30 mouse cellular contexts compared by ENCODE assay signal in genomic region chr6:144459486-144459885, GRCm38 (mm10).
DNase-seq lines count a peak whose midpoint lies in the region; ATAC-seq and TF ChIP-seq lines count a peak whose summit lies in the region.
"Had no signal": no experiment of that assay in that cellular context is flagged by ENCODE, and none has a peak within 500 bp of the region (broad histone marks: within the 10 kb centered on the region; RNA-seq: fewer than 3 reads in every experiment).

No protein-coding gene starts in this region.

- no peak for ATAC-seq in forebrain, embryonic 15.5 days (replicated peaks)
- ATAC-seq: lung, postnatal 0 days; Patski had no signal

- DNase-seq in forebrain, embryonic 10.5 days (ENCODE audit: extremely low spot score, low spot score) = no peak
- DNase-seq in brain, adult 2 months (ENCODE audit: low read depth, low spot score) = peak; percentile 75
- peak; percentile 74 to 90 for DNase-seq in cerebellum, adult 2 months
- DNase-seq in cerebellum, postnatal 14 days = peak; percentile 77 to 86
- DNase-seq in adrenal gland, adult (ENCODE audit: inconsistent age in 2 of 2, low spot score in 1 of 2) = no peak
- no peak for DNase-seq in kidney, postnatal 10 days
- no peak for DNase-seq in right cerebral cortex, adult 18-20 months
- DNase-seq: adrenal gland, postnatal 25 days; gastrocnemius, adult 2 months; gastrocnemius, postnatal 36 days; heart, postnatal 10 days; kidney, adult 11 months; kidney, postnatal 4 days; layer of hippocampus, postnatal 36 days; left cerebral cortex, postnatal 4 days; liver, embryonic 13.5 days; lung, adult 18-20 months; midbrain, embryonic 14.5 days; retina, postnatal 1 day; right cerebral cortex, postnatal 25 days had no signal

- no peaks in the 10 kb centered on the region for H3K27me3 ChIP-seq in forebrain, embryonic 15.5 days
- peaks cover 43% of the 10 kb centered on the region for H3K27me3 ChIP-seq in forebrain, embryonic 10.5 days (ENCODE audit: poor library complexity, severe bottlenecking)
- H3K27me3 ChIP-seq in cerebellum, adult 2 months (ENCODE audit: control insufficient read depth, insufficient read depth, low read length) = no peaks in the 10 kb centered on the region
- H3K27me3 ChIP-seq: heart, embryonic 13.5 days; limb, embryonic 15.5 days; liver, embryonic 13.5 days; Patski; stomach, embryonic 15.5 days had no signal

- H3K9me3 ChIP-seq in forebrain, embryonic 15.5 days = no peaks in the 10 kb centered on the region
- H3K9me3 ChIP-seq in forebrain, embryonic 10.5 days = no peaks in the 10 kb centered on the region
- H3K9me3 ChIP-seq: heart, embryonic 13.5 days; limb, embryonic 15.5 days; liver, embryonic 13.5 days; stomach, embryonic 15.5 days had no signal

- H3K4me1 ChIP-seq in forebrain, embryonic 15.5 days = peaks cover 4% of the 10 kb centered on the region
- peaks cover 21% of the 10 kb centered on the region for H3K4me1 ChIP-seq in forebrain, embryonic 10.5 days
- peaks cover 7% of the 10 kb centered on the region for H3K4me1 ChIP-seq in cerebellum, adult 2 months (ENCODE audit: control insufficient read depth, insufficient read depth, low read length)
- H3K4me1 ChIP-seq: heart, embryonic 13.5 days; limb, embryonic 15.5 days; liver, embryonic 13.5 days; stomach, embryonic 15.5 days had no signal

- TF ChIP-seq POLR2A in cerebellum, adult 2 months (IDR thresholded peaks at IDR 0.05; ENCODE audit: borderline replicate concordance, insufficient read depth, low read length) = no peak

- no peak overlapping the region for H3K9ac ChIP-seq in forebrain, embryonic 15.5 days (replicated peaks)
- H3K9ac ChIP-seq: heart, embryonic 13.5 days; hindbrain, embryonic 14.5 days; limb, embryonic 15.5 days; liver, embryonic 13.5 days; stomach, embryonic 15.5 days had no signal

- 75% methylated on average over 8 of the region's 8 CpGs for WGBS in forebrain, embryonic 15.5 days
- WGBS in forebrain, embryonic 10.5 days = 95% methylated on average over 8 of the region's 8 CpGs
- 10% methylated on average over 8 of the region's 8 CpGs for WGBS in cerebellum, adult 2 months

- H3K36me3 ChIP-seq in forebrain, embryonic 15.5 days = no peaks in the 10 kb centered on the region
- no peaks in the 10 kb centered on the region for H3K36me3 ChIP-seq in forebrain, embryonic 10.5 days (replicated peaks)
- H3K36me3 ChIP-seq: G1E; heart, embryonic 13.5 days; limb, embryonic 15.5 days; liver, embryonic 13.5 days; stomach, embryonic 15.5 days had no signal

- H3K4me2 ChIP-seq in forebrain, embryonic 15.5 days (replicated peaks) = no peak overlapping the region
- H3K4me2 ChIP-seq: heart, embryonic 13.5 days; hindbrain, embryonic 14.5 days; limb, embryonic 15.5 days; liver, embryonic 13.5 days; stomach, embryonic 15.5 days had no signal

- no peak for TF ChIP-seq CTCF in cerebellum, adult 2 months (IDR thresholded peaks at IDR 0.05; ENCODE audit: borderline replicate concordance, insufficient read depth, low read depth, low read length)

- H3K4me3 ChIP-seq in forebrain, embryonic 15.5 days = no peak overlapping the region
- no peak overlapping the region for H3K4me3 ChIP-seq in forebrain, embryonic 10.5 days
- no peak overlapping the region for H3K4me3 ChIP-seq in cerebellum, adult 2 months (replicated peaks; ENCODE audit: insufficient read depth, low read depth, low read length)
- H3K4me3 ChIP-seq: gastrocnemius, adult 2 months; heart, adult 2 months; heart, embryonic 13.5 days; limb, embryonic 15.5 days; liver, embryonic 13.5 days; stomach, embryonic 15.5 days had no signal

- peak overlapping the region; percentile 44; the same call in 1 of the 2 replicates for H3K27ac ChIP-seq in forebrain, embryonic 15.5 days (replicated peaks)
- H3K27ac ChIP-seq in forebrain, embryonic 10.5 days = no peak overlapping the region
- no peak overlapping the region for H3K27ac ChIP-seq in cerebellum, adult 2 months (ENCODE audit: insufficient read depth, low read length)
- H3K27ac ChIP-seq: gastrocnemius, adult 2 months; heart, adult 2 months; heart, embryonic 13.5 days; hindbrain, embryonic 14.5 days; limb, embryonic 15.5 days; liver, embryonic 13.5 days; macrophage; stomach, embryonic 15.5 days had no signal

Comparison
In these comparisons a context has a peak if more than half of its experiments do, and no peak if none do; other contexts are left out.
1. DNase-seq: peak in brain, adult 2 months (single experiment), cerebellum, adult 2 months (2 of 2) and cerebellum, postnatal 14 days (2 of 2); none in forebrain, embryonic 10.5 days (single experiment), adrenal gland, adult (0 of 2), kidney, postnatal 10 days (single experiment) and right cerebral cortex, adult 18-20 months (single experiment).